Mouse (Mus musculus): ENCODE results near the gene Ptpn9. TPM values are rescaled to one million over a fixed set of nuclear protein-coding genes. Genes with fewer than 3 reads are reported as not detected.

Ptpn9 gene
- polyA plus RNA-seq, 1 experiment, result 47.6 TPM

DNA sequence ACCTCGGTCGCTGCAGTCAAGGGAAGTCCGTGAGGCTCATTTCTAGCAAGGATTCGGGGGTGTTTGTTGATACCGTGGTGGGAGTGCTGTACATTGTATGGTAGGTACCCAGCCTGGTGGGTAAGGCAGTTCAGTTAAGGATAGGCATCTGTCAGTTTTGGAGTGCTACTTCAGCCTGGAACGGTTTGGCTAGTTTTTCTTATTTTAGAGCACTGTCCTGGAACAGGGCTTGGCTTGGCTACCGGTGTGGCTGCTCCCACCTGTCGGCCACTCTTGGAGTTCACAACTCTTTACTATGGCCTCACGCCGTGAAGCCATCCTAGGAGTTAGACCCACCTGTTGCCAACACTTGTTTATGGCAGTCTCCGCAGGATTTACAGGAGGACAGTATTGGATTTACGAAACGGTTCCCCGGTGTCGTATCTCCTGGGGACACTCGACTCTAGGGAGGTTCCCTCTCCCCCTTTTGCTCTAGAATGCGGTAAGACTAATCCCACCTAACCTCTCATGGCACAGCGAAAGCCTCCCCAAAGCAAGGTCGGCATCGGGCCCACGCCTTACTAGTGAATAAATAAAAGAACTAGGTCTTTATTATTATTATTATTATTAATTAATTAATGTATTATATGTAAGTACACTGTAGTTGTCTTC lies 79.6 kb downstream of the Ptpn9 start:
- DNase-seq (ENCODE audit: low read depth), result peak; percentile 26

DNA sequence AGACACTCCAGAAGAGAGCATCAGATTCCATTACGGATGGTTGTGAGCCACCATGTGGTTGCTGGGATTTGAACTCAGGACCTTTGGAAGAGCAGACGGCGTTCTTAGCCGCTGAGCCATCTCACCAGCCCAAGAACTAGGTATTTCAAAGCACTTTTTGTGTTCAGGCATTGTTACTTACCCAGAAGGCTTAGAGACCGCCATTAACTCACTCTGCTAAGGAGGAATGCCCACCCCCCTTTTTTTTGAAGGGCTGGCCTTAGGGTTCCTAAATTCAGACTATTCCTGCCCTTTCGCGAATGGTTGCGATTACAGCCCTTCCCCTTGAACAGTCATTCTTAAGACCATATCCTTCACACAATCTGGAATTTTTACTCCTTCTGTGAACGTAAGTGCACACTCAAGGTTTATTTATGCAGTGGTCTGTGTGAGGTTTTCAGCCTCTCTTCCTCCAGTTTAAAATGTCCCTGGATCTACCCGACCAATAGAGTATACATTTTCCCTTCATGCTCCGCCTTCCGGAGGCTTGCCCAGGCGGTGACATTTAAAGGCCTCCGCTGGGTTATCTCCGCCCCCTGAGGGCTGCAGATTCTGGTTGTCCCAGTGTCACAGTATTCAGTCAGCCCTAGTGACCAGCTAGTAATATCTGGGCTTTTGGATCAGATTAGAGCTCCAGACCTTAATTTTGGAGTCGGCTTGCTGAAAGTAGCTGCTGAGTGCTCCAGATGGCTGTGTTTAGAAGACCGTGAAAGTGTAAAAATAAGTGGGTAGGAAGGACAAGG lies 80.3 kb downstream of the Ptpn9 start:
- peak; percentile 82 for DNase-seq (ENCODE audit: low read depth)
- no peak for TF ChIP-seq POLR2A (IDR thresholded peaks at IDR 0.05; ENCODE audit: borderline replicate concordance, extremely low read depth, insufficient read depth, insufficient read length, poor library complexity, severe bottlenecking)
- TF ChIP-seq CTCF (IDR thresholded peaks at IDR 0.05; ENCODE audit: borderline replicate concordance, extremely low read depth, insufficient read depth, insufficient read length), result no peak

More for the DNA sequence above, 79.6 kb downstream of the Ptpn9 start:
- no peak for TF ChIP-seq CTCF (IDR thresholded peaks at IDR 0.05; ENCODE audit: borderline replicate concordance, extremely low read depth, insufficient read depth, insufficient read length)
- no peak for TF ChIP-seq POLR2A (IDR thresholded peaks at IDR 0.05; ENCODE audit: borderline replicate concordance, extremely low read depth, insufficient read depth, insufficient read length, poor library complexity, severe bottlenecking)

DNA sequence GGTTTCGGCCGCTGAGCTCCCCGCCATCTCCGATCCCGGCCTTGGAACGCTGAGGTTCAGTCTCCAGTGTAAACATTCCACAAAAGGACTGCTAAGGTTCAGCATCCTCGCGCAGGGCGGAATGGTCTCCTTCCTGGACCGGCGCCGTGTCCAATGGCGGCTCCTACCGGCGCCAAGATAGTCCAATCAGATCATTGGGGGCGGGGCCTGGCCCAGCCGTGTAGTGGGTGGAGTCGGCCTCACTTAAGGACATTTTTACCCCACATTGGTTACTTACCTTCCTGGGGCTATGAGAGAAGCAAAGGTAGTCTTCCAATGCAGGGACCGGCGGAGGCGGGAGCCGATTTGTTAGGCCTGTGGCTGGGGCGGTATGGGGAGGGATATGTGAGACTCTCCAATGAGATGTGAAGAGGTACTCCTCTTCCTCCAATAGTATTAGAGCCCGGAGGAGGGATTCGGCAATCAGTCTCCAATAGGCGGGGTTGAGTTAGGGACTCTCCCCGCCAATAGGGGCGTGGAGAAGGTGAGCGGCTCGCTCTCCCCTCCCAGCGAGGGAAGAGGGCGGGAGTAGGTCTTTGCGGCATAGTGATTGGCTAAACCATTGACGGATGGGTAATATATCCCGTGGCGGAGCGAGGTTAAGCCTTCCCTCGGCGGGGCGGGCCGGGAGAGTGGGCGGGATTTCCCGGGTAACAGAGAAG lies 81.1 kb downstream of the Ptpn9 start:
- no peak for TF ChIP-seq CTCF (IDR thresholded peaks at IDR 0.05; ENCODE audit: borderline replicate concordance, extremely low read depth, insufficient read depth, insufficient read length)
- no peak for TF ChIP-seq POLR2A (IDR thresholded peaks at IDR 0.05; ENCODE audit: borderline replicate concordance, extremely low read depth, insufficient read depth, insufficient read length, poor library complexity, severe bottlenecking)
- DNase-seq (ENCODE audit: low read depth), result peak; percentile 100

DNA sequence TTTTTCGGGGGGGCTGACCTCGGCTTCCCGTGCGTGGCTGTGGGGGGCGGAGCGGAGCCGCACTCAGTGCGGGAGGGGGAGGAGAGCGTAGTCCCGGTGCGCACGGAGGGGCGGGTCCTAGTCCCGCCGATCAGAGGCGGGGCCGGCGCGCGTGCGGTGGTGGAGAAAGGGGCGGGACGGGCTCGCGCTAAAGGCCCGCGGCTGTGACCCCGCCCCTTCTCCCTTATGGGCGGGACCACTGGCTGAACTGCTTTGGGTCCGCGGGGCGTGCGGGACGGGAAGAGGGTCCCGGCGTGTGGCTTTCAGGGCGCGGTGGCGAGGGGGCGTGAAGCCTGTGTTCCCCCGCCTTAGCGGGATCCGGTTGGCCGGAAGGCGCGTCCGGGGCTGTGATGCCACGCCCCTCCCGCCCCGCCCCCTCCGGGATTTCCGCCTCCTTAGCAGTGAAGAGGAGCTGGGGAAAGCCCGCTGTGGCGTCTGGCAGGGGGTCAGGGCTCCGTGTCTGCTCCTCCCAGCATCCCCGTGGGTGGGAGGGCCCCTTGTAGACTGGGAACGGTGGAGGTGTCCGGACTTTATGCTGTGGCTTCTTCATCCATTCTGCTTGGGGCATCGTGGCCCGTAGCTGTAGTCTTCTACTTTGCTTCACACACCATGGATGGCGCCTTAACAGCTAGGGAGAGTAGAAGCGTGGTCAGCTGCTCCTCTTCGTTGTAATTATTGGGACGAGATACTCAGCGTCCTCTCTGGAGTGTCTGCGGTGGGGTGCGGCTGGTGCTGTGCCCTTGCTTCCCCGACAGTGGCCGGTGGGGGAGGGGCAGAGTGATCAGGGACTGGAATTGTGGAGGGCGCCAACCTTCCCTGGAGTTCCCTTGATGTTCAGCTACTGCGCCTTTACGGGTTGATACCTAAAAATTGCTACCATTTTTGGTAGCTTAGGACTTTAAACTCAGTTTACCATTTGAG lies 82.3 kb downstream of the Ptpn9 start:
- TF ChIP-seq POLR2A (IDR thresholded peaks at IDR 0.05; ENCODE audit: borderline replicate concordance, extremely low read depth, insufficient read depth, insufficient read length, poor library complexity, severe bottlenecking) (no peak), CTCF (IDR thresholded peaks at IDR 0.05; ENCODE audit: borderline replicate concordance, extremely low read depth, insufficient read depth, insufficient read length) (no peak)
- DNase-seq (ENCODE audit: low read depth), result peak; percentile 93

DNA sequence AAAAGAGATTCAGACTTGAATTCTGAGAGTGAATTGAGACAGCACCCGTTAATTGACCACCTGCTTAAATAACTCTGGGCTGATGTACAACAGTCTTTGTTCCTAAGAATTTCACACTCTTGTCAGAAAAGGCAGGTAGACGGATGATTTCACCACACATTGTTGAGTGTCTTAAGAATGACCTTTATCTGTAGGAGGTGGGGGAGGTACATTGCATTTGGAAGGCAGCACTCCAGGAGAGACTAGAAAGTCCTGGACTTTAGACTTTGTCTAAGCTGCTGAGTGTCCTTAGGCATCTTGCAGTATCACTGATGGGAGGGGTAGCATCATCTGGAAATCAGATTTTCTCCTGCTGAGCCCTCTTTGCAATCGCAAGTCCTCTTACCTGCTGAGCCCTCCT lies 87.5 kb downstream of the Ptpn9 start:
- TF ChIP-seq POLR2A (IDR thresholded peaks at IDR 0.05; ENCODE audit: borderline replicate concordance, extremely low read depth, insufficient read depth, insufficient read length, poor library complexity, severe bottlenecking) (no peak), CTCF (IDR thresholded peaks at IDR 0.05; ENCODE audit: borderline replicate concordance, extremely low read depth, insufficient read depth, insufficient read length) (no peak)
- DNase-seq (ENCODE audit: low read depth), result no peak

Other genes starting within 250 kb of the Ptpn9 start
- gene Lingo1, start 198.5 kb upstream of the Ptpn9 start, polyA plus RNA-seq (2012; rRNA removed), result 143 and 205 TPM in 2 replicates
- gene Odf3l1, start 130.2 kb upstream of the Ptpn9 start, polyA plus RNA-seq (2012; rRNA removed), result 0.14 and 0.18 TPM in 2 replicates
- gene Cspg4, start 129.9 kb upstream of the Ptpn9 start, polyA plus RNA-seq (2012; rRNA removed), result 4.4 and 8.2 TPM in 2 replicates
- gene Snx33, start 66.6 kb upstream of the Ptpn9 start, polyA plus RNA-seq (2012; rRNA removed), result 3.0 and 4.0 TPM in 2 replicates
- 134 and 190 TPM in 2 replicates for gene Imp3, start 57.4 kb upstream of the Ptpn9 start, polyA plus RNA-seq (2012; rRNA removed)
- 15.2 and 17.6 TPM in 2 replicates for gene Snupn, start 44.0 kb upstream of the Ptpn9 start, polyA plus RNA-seq (2012; rRNA removed)
- gene Sin3a, start 77.1 kb downstream of the Ptpn9 start, polyA plus RNA-seq (2012; rRNA removed), result 79.3 and 101 TPM in 2 replicates
- gene Man2c1, start 135.8 kb downstream of the Ptpn9 start, polyA plus RNA-seq (2012; rRNA removed), result 204 and 254 TPM in 2 replicates
- 12.7 and 16.0 TPM in 2 replicates for gene Neil1, start 153.4 kb downstream of the Ptpn9 start, polyA plus RNA-seq (2012; rRNA removed)
- gene Commd4, start 163.4 kb downstream of the Ptpn9 start, polyA plus RNA-seq (2012; rRNA removed), result 174 and 315 TPM in 2 replicates
- not detected in 2 replicates for gene Trcg1, start 241.6 kb downstream of the Ptpn9 start, polyA plus RNA-seq (2012; rRNA removed)

All from brain, embryonic 14.5 days (tissue).